Mouse (Mus musculus) kidney, embryonic 15.5 days (tissue): ENCODE measurements around the gene Igfals. TPM values are rescaled to one million over a fixed set of nuclear protein-coding genes. Genes with fewer than 3 reads are reported as not detected.

Experiments
- polyA plus RNA-seq: library from polyadenylated mRNA; unstranded; fragments of >200 nt; fragmentation: Nextera tagmentation; extraction: Ambion mirVana; gene quantifications from 2 replicates; pipeline ENCODE4 v1.2.1, GENCODE M21; 2015

Igfals gene
- polyA plus RNA-seq, 1 experiment from 2014 or later, result 1.7 TPM

Other genes with a start within 250 kb of the Igfals start
- gene Tsc2, start 233.4 kb upstream of the Igfals start, polyA plus RNA-seq, result 60.8 and 71.0 TPM in 2 replicates
- 20.0 and 20.6 TPM in 2 replicates for gene Nthl1, start 233.3 kb upstream of the Igfals start, polyA plus RNA-seq
- 101 and 106 TPM in 2 replicates for gene Slc9a3r2, start 215.7 kb upstream of the Igfals start, polyA plus RNA-seq
- 0.35 and 0.43 TPM in 2 replicates for gene Npw, start 207.5 kb upstream of the Igfals start, polyA plus RNA-seq
- 23.9 and 27.6 TPM in 2 replicates for gene Zfp598, start 196.3 kb upstream of the Igfals start, polyA plus RNA-seq
- 2.4 and 4.6 TPM in 2 replicates for gene Syngr3, start 176.0 kb upstream of the Igfals start, polyA plus RNA-seq
- gene Gfer, start 169.8 kb upstream of the Igfals start, polyA plus RNA-seq, result 45.6 and 49.5 TPM in 2 replicates
- 1.5 and 3.4 TPM in 2 replicates for gene Noxo1, start 169.8 kb upstream of the Igfals start, polyA plus RNA-seq
- gene Tbl3, start 158.3 kb upstream of the Igfals start, polyA plus RNA-seq, result 85.0 and 94.5 TPM in 2 replicates
- 0.18 TPM in 1 of 2 replicates, not detected in the other for gene Rnf151, start 147.9 kb upstream of the Igfals start, polyA plus RNA-seq
- 1,520 and 1,607 TPM in 2 replicates for gene Rps2, start 147.9 kb upstream of the Igfals start, polyA plus RNA-seq
- 237 and 238 TPM in 2 replicates for gene Ndufb10, start 141.5 kb upstream of the Igfals start, polyA plus RNA-seq
- not detected in 2 replicates for gene Rpl3l, start 138.2 kb upstream of the Igfals start, polyA plus RNA-seq
- 29.9 and 31.8 TPM in 2 replicates for gene Msrb1, start 129.4 kb upstream of the Igfals start, polyA plus RNA-seq
- gene Hs3st6, start 113.0 kb upstream of the Igfals start, polyA plus RNA-seq, result 26.0 and 28.4 TPM in 2 replicates
- 0.13 TPM in 1 of 2 replicates, not detected in the other for gene Meiob, start 61.7 kb upstream of the Igfals start, polyA plus RNA-seq
- 52.3 and 53.4 TPM in 2 replicates for gene Hagh, start 25.9 kb upstream of the Igfals start, polyA plus RNA-seq
- gene Fahd1, start 15.6 kb upstream of the Igfals start, polyA plus RNA-seq, result 39.3 and 40.8 TPM in 2 replicates
- 54.2 and 57.8 TPM in 2 replicates for gene Nubp2, start 20.4 kb downstream of the Igfals start, polyA plus RNA-seq
- 40.6 and 43.7 TPM in 2 replicates for gene Spsb3, start 20.6 kb downstream of the Igfals start, polyA plus RNA-seq
- gene Eme2, start 29.1 kb downstream of the Igfals start, polyA plus RNA-seq, result 31.5 and 33.1 TPM in 2 replicates
- gene Mrps34, start 29.1 kb downstream of the Igfals start, polyA plus RNA-seq, result 94.0 and 105 TPM in 2 replicates
- gene Nme3, start 30.5 kb downstream of the Igfals start, polyA plus RNA-seq, result 77.2 and 80.0 TPM in 2 replicates
- 24.3 and 31.1 TPM in 2 replicates for gene Mapk8ip3, start 71.0 kb downstream of the Igfals start, polyA plus RNA-seq
- 219 and 228 TPM in 2 replicates for gene Jpt2, start 94.7 kb downstream of the Igfals start, polyA plus RNA-seq
- 6.6 and 8.1 TPM in 2 replicates for gene Cramp1l, start 149.8 kb downstream of the Igfals start, polyA plus RNA-seq
- 19.2 and 27.6 TPM in 2 replicates for gene Ift140, start 150.1 kb downstream of the Igfals start, polyA plus RNA-seq
- 29.6 and 31.6 TPM in 2 replicates for gene Tmem204, start 217.6 kb downstream of the Igfals start, polyA plus RNA-seq
- 44.4 and 45.3 TPM in 2 replicates for gene Telo2, start 250.0 kb downstream of the Igfals start, polyA plus RNA-seq